Mouse (Mus musculus) kidney, adult 2 months (tissue): ENCODE measurements at regions not wholly inside any gene's neighbourhood (a gene's known extent, or its start where the extent isn't known, plus 50 kb on each side); places are given as distances from the start of the nearest gene placed in this dataset.

ENCODE experiments used
- CTCF ChIP-seq: fragments of 200-500 bp; conservative IDR thresholded peaks from 2 replicates; pipeline ENCODE4 v1.5.1; 2011; ENCODE audit warnings: low read depth, mild to moderate bottlenecking, control low read depth, low read length, moderate library complexity, mixed read lengths; ENCODE audit not compliant: insufficient read depth, insufficient read length
- POLR2A ChIP-seq: fragments of 200-500 bp; IDR thresholded peaks from one replicate; pipeline ENCODE4 v1.6.1; 2011; ENCODE audit warnings: low read depth, low read length, control low read depth

DNA sequence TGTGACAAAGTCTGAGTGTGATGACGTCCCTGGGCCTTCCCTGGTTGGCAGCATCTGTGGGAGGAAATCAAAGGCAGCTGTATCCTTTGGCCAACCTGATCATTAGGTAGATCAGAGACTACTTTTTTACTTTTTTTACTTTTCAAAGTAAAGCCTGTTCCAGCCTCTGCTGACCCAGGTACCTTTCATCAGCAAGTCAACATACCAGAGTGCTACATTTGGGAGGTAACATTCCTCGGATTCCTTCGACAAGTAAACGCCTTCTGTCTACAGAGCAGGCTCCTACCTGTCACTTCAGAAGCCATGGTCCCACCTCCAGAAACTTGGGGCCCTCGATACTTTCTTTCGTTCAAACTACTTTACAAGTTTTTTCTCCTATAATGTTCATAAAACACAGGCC lies 110.0 kb downstream of the Tmem17 start:
- no peak for TF ChIP-seq POLR2A
- TF ChIP-seq CTCF: no peak
